Mouse (Mus musculus) forebrain, embryonic 14.5 days (tissue): Measurements from ENCODE around the gene Ipcef1. TPM values are rescaled to one million over a fixed set of nuclear protein-coding genes. Genes with fewer than 3 reads are reported as not detected.
A peak's percentile ranks its signal among the peaks of the same experiment; 100 is the strongest.

Source experiments
- ATAC-seq: fragments of 200-750 bp; cut with Nextera tagmentation; 2 replicates; pipeline ENCODE4 v1.8.0; 2017; ENCODE audit warnings: mild to moderate bottlenecking, moderate library complexity
- DNase-seq: peaks from one replicate; pipeline ENCODE4 v3.0.0-alpha.2; 2015; ENCODE audit warnings: low spot score
- H3K27ac ChIP-seq: fragments of 300-500 bp; sonication (generic); 2 replicates; pipeline ENCODE4 v1.5.1; 2014; ENCODE audit warnings: low read depth, mild to moderate bottlenecking, control low read depth, low read length, moderate library complexity
- H3K27me3 ChIP-seq: fragments of 300-500 bp; sonication (generic); replicated peaks from 2 replicates; pipeline ENCODE4 v1.6.1; 2014; ENCODE audit warnings: low read length, control low read depth, mixed read lengths; ENCODE audit not compliant: control insufficient read depth, insufficient read depth
- H3K36me3 ChIP-seq: fragments of 300-500 bp; sonication (generic); 2 replicates; pipeline ENCODE4 v1.6.1; 2014; ENCODE audit warnings: low read length, control low read depth; ENCODE audit not compliant: control insufficient read depth, insufficient read depth
- H3K4me1 ChIP-seq: fragments of 300-500 bp; sonication (generic); 2 replicates; pipeline ENCODE4 v1.6.1; 2014; ENCODE audit warnings: antibody characterized with exemption, low read length, control low read depth; ENCODE audit not compliant: control insufficient read depth, insufficient read depth
- H3K4me2 ChIP-seq: fragments of 300-500 bp; sonication (generic); 2 replicates; pipeline ENCODE4 v1.6.1; 2014; ENCODE audit warnings: mild to moderate bottlenecking, control low read depth, low read length
- H3K4me3 ChIP-seq: fragments of 300-500 bp; sonication (generic); 2 replicates; pipeline ENCODE4 v1.5.1; 2014; ENCODE audit warnings: low read depth, low read length, control low read depth
- H3K9ac ChIP-seq: fragments of 300-500 bp; sonication (generic); 2 replicates; pipeline ENCODE4 v1.6.1; 2014; ENCODE audit warnings: mild to moderate bottlenecking, low read length, control low read depth, moderate library complexity
- H3K9me3 ChIP-seq: fragments of 300-500 bp; sonication (generic); replicated peaks from 2 replicates; pipeline ENCODE4 v1.6.1; 2016; ENCODE audit warnings: low read length, control low read depth, mixed read lengths; ENCODE audit not compliant: control insufficient read depth
- WGBS: fragments of 180-500 bp; shearing (Covaris S2); extraction: QIAGEN DNeasy Blood & Tissue Kit; methylation state at CpG from one replicate; pipeline ENCODE4 v1.1.7; 2014; 5-methylcytosine and 5-hydroxymethylcytosine counted together
- polyA plus RNA-seq: library from polyadenylated mRNA; unstranded; fragments of >200 nt; fragmentation: Nextera tagmentation; extraction: Ambion mirVana; gene quantifications from 2 replicates; pipeline ENCODE4 v1.2.1, GENCODE M21; 2014

Gene Ipcef1
- polyA plus RNA-seq, 1 experiment from 2014 or later: 2.0 TPM

GRCm38 (mm10) chr10:6928905-6929304, 123.4 kb downstream of the Ipcef1 start:
- WGBS: 56% methylated on average over 1 of the region's 1 CpGs

GRCm38 (mm10) chr10:6927600-6928223, 124.6 kb downstream of the Ipcef1 start:
- Histone ChIP-seq H3K4me2 (no peak overlapping the region), H3K9me3 (no peaks in the 10 kb centered on the region), H3K4me3 (no peak overlapping the region), H3K4me1 (no peaks in the 10 kb centered on the region), H3K27ac (no peak overlapping the region), H3K9ac (no peak overlapping the region), H3K36me3 (no peaks in the 10 kb centered on the region), H3K27me3 (no peaks in the 10 kb centered on the region)
- 94% methylated on average over 4 of the region's 4 CpGs for WGBS
- DNase-seq (no peak), ATAC-seq (no peak)

More at GRCm38 (mm10) chr10:6928905-6929304, 123.4 kb downstream of the Ipcef1 start:
- Histone ChIP-seq H3K27ac (no peak overlapping the region), H3K4me1 (no peaks in the 10 kb centered on the region), H3K27me3 (no peaks in the 10 kb centered on the region), H3K36me3 (no peaks in the 10 kb centered on the region), H3K9me3 (no peaks in the 10 kb centered on the region), H3K4me3 (no peak overlapping the region), H3K4me2 (no peak overlapping the region), H3K9ac (no peak overlapping the region)
- DNase-seq: no peak
- ATAC-seq: no peak

GRCm38 (mm10) chr10:6926724-6927123, 125.6 kb downstream of the Ipcef1 start:
- H3K4me2 ChIP-seq: no peak overlapping the region
- H3K9ac ChIP-seq: no peak overlapping the region
- peak; percentile 62 for DNase-seq
- peak overlapping the region; percentile 30; the same call in 1 of the 2 replicates for H3K27ac ChIP-seq
- no peaks in the 10 kb centered on the region for H3K9me3 ChIP-seq
- H3K4me1 ChIP-seq: no peaks in the 10 kb centered on the region
- WGBS: 79% methylated on average over 2 of the region's 2 CpGs
- no peaks in the 10 kb centered on the region for H3K36me3 ChIP-seq
- no peak for ATAC-seq
- H3K4me3 ChIP-seq: no peak overlapping the region
- H3K27me3 ChIP-seq: no peaks in the 10 kb centered on the region

- no peaks in the 10 kb centered on the region; the same call in 1 of the 2 replicates for H3K4me1 ChIP-seq
- no peak overlapping the region for H3K4me3 ChIP-seq
- peak; percentile 84 for ATAC-seq
- no peak overlapping the region for H3K9ac ChIP-seq
- 12% methylated on average over 6 of the region's 6 CpGs for WGBS
- H3K27ac ChIP-seq: peak overlapping the region; percentile 5; the same call in 1 of the 2 replicates
- no peaks in the 10 kb centered on the region for H3K9me3 ChIP-seq
- no peak overlapping the region for H3K4me2 ChIP-seq
- H3K27me3 ChIP-seq: no peaks in the 10 kb centered on the region
- peak; percentile 93 for DNase-seq
- no peaks in the 10 kb centered on the region for H3K36me3 ChIP-seq
Measured at GRCm38 (mm10) chr10:6916545-6917257, 135.6 kb downstream of the Ipcef1 start.

GRCm38 (mm10) chr10:6915991-6916390, 136.3 kb downstream of the Ipcef1 start:
- no peak overlapping the region for H3K4me2 ChIP-seq
- ATAC-seq (no peak), DNase-seq (no peak)
- H3K27ac ChIP-seq: peak overlapping the region; percentile 5; the same call in 1 of the 2 replicates
- H3K36me3 ChIP-seq: no peaks in the 10 kb centered on the region
- H3K4me3 ChIP-seq: no peak overlapping the region
- H3K27me3 ChIP-seq: no peaks in the 10 kb centered on the region
- H3K4me1 ChIP-seq: no peaks in the 10 kb centered on the region; the same call in 1 of the 2 replicates
- H3K9me3 ChIP-seq: no peaks in the 10 kb centered on the region
- H3K9ac ChIP-seq: no peak overlapping the region
- WGBS: 21% methylated on average over 1 of the region's 1 CpGs

- Histone ChIP-seq H3K4me3 (no peak overlapping the region), H3K9ac (no peak overlapping the region), H3K36me3 (no peaks in the 10 kb centered on the region), H3K9me3 (no peaks in the 10 kb centered on the region), H3K27me3 (no peaks in the 10 kb centered on the region), H3K4me1 (no peaks in the 10 kb centered on the region), H3K4me2 (no peak overlapping the region), H3K27ac (no peak overlapping the region)
- WGBS: 43% methylated on average over 2 of the region's 2 CpGs
- DNase-seq (no peak), ATAC-seq (no peak)
Measured at GRCm38 (mm10) chr10:6909763-6910162, 142.5 kb downstream of the Ipcef1 start.

GRCm38 (mm10) chr10:6901819-6902393, 150.4 kb downstream of the Ipcef1 start:
- no peaks in the 10 kb centered on the region for H3K9me3 ChIP-seq
- no peak for ATAC-seq
- no peak for DNase-seq
- no peaks in the 10 kb centered on the region for H3K27me3 ChIP-seq
- no peak overlapping the region for H3K4me3 ChIP-seq
- H3K4me2 ChIP-seq: no peak overlapping the region
- H3K9ac ChIP-seq: no peak overlapping the region
- H3K36me3 ChIP-seq: no peaks in the 10 kb centered on the region
- no peak overlapping the region for H3K27ac ChIP-seq
- WGBS: 87% methylated on average over 3 of the region's 3 CpGs
- H3K4me1 ChIP-seq: no peaks in the 10 kb centered on the region

GRCm38 (mm10) chr10:6900126-6900525, 152.2 kb downstream of the Ipcef1 start:
- no peaks in the 10 kb centered on the region for H3K36me3 ChIP-seq
- H3K4me3 ChIP-seq: no peak overlapping the region
- DNase-seq: peak; percentile 29
- 64% methylated on average over 4 of the region's 4 CpGs for WGBS
- H3K9me3 ChIP-seq: no peaks in the 10 kb centered on the region
- H3K27me3 ChIP-seq: no peaks in the 10 kb centered on the region
- no peak overlapping the region for H3K4me2 ChIP-seq
- no peaks in the 10 kb centered on the region for H3K4me1 ChIP-seq
- no peak for ATAC-seq
- H3K9ac ChIP-seq: no peak overlapping the region
- H3K27ac ChIP-seq: no peak overlapping the region
